ENCODE assay signal across 21 mouse cellular contexts in the genomic region with DNA sequence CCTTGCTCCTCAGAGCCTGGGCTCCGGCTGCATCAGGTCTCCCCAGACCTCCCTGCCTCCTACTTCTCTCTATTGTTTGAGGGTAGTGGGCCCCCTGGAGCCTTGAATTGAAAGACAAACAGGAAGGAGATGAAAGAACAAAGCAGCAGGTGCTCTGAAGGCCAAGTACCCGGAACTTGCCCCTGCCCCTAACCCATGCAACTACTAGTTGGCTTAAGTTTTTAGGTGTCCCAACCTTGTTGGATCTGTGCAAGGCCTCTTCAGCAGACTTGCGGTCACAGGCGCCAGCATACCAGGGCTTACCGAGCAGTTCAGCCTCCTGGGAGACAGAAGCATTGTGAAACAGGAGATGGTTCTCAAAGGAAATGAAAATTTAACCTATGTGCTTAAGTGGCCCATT. TPM values are rescaled to one million over a fixed set of nuclear protein-coding genes. Genes with fewer than 3 reads are reported as not detected.
DNase-seq lines count a peak whose midpoint lies in the region; ATAC-seq and TF ChIP-seq lines count a peak whose summit lies in the region.
"Had no signal": no experiment of that assay in that cellular context is flagged by ENCODE, and none has a peak within 500 bp of the region (broad histone marks: within the 10 kb centered on the region; RNA-seq: fewer than 3 reads in every experiment).

No protein-coding gene starts in this region.

- H3K4me2 ChIP-seq in liver, embryonic 12.5 days, result no peak overlapping the region
- H3K4me2 ChIP-seq: forebrain, embryonic 15.5 days; heart, embryonic 12.5 days; limb, embryonic 13.5 days; liver, embryonic 15.5 days; midbrain, embryonic 12.5 days had no signal

- peaks cover 3 to 10% of the 10 kb centered on the region in 2 experiments; a peak in 2 of 4 replicates for H3K4me1 ChIP-seq in ES-E14 (ENCODE audit: control insufficient read depth in 2 of 2, insufficient read depth in 2 of 2, low read length in 2 of 2, poor library complexity in 1 of 2)
- no peaks in the 10 kb centered on the region for H3K4me1 ChIP-seq in liver, embryonic 12.5 days
- no peaks in the 10 kb centered on the region for H3K4me1 ChIP-seq in lung, adult 2 months (ENCODE audit: control insufficient read depth, insufficient read depth, low read length)
- H3K4me1 ChIP-seq: forebrain, embryonic 15.5 days; limb, embryonic 13.5 days; liver, embryonic 15.5 days; midbrain, embryonic 12.5 days had no signal

- TF ChIP-seq CTCF in lung, adult 2 months (IDR thresholded peaks at IDR 0.05; ENCODE audit: insufficient read depth, low read length), result no peak

- no peaks in the 10 kb centered on the region for H3K36me3 ChIP-seq in ES-E14 (ENCODE audit: control insufficient read depth, insufficient read depth, low read length, poor library complexity, severe bottlenecking)
- H3K36me3 ChIP-seq in liver, embryonic 12.5 days, result no peaks in the 10 kb centered on the region
- H3K36me3 ChIP-seq: forebrain, embryonic 15.5 days; heart, embryonic 12.5 days; limb, embryonic 13.5 days; liver, embryonic 15.5 days; midbrain, embryonic 12.5 days had no signal

- no peak overlapping the region for H3K9ac ChIP-seq in ES-E14 (ENCODE audit: insufficient read depth, low read depth, low read length, poor library complexity, severe bottlenecking)
- H3K9ac ChIP-seq in liver, embryonic 12.5 days, result no peak overlapping the region
- H3K9ac ChIP-seq: forebrain, embryonic 15.5 days; heart, embryonic 12.5 days; limb, embryonic 13.5 days; liver, embryonic 15.5 days; midbrain, embryonic 12.5 days had no signal

- H3K27ac ChIP-seq in ES-E14 (ENCODE audit: insufficient read depth, low read depth, low read length, poor library complexity, severe bottlenecking), result peak overlapping the region; percentile 90
- no peak overlapping the region for H3K27ac ChIP-seq in liver, embryonic 12.5 days
- H3K27ac ChIP-seq: forebrain, embryonic 15.5 days; hindbrain, postnatal 0 days; limb, embryonic 13.5 days; liver, embryonic 15.5 days; midbrain, embryonic 12.5 days had no signal

- in situ Hi-C loops in ES-E14 (cut with MboI; ENCODE audit: low sequenced_read_pairs in 2 of 2, unreplicated experiment in 2 of 2), result no loop called here

- no peaks in the 10 kb centered on the region for H3K9me3 ChIP-seq in ES-E14 (ENCODE audit: control insufficient read depth, insufficient read depth, low read depth, low read length)
- H3K9me3 ChIP-seq in liver, embryonic 12.5 days (replicated peaks), result no peaks in the 10 kb centered on the region
- H3K9me3 ChIP-seq: forebrain, embryonic 15.5 days; heart, embryonic 12.5 days; liver, embryonic 15.5 days had no signal

- TF ChIP-seq POLR2A in lung, adult 2 months (IDR thresholded peaks at IDR 0.05; ENCODE audit: borderline replicate concordance, extremely low read depth, low read depth, low read length), result no peak

- no peaks in the 10 kb centered on the region for H3K27me3 ChIP-seq in liver, embryonic 12.5 days (replicated peaks)
- H3K27me3 ChIP-seq: forebrain, embryonic 15.5 days; heart, embryonic 12.5 days; limb, embryonic 13.5 days; liver, embryonic 15.5 days; midbrain, embryonic 12.5 days; Patski had no signal

- peak; percentile 5 for DNase-seq in CD4-positive helper T cell, adult 2 months (ENCODE audit: low read depth, low spot score)
- peak; percentile 69 for DNase-seq in ES-E14 (ENCODE audit: low read depth, low spot score)
- peak; percentile 55 to 57 for DNase-seq in thymus, postnatal 10 days (ENCODE audit: low spot score in 2 of 2)
- DNase-seq in lung, postnatal 36 days, result no peak
- no peak for DNase-seq in lung, adult 2 months
- DNase-seq: cerebellum, adult 2 months; heart, postnatal 36 days; kidney, adult 18-20 months; kidney, postnatal 25 days; layer of hippocampus, adult 9-11 months; lung, postnatal 10 days had no signal

- no peak overlapping the region for H3K4me3 ChIP-seq in ES-E14 (ENCODE audit: insufficient read depth in 1 of 2, low read depth in 1 of 2, low read length in 2 of 2, poor library complexity in 1 of 2, severe bottlenecking in 1 of 2)
- H3K4me3 ChIP-seq in liver, embryonic 12.5 days, result no peak overlapping the region
- H3K4me3 ChIP-seq in lung, adult 2 months (replicated peaks; ENCODE audit: extremely low read depth, low read depth, low read length), result no peak overlapping the region
- H3K4me3 ChIP-seq: erythroblast, embryonic 14.5 days; forebrain, embryonic 15.5 days; heart, embryonic 12.5 days; limb, embryonic 13.5 days; liver, embryonic 15.5 days; midbrain, embryonic 12.5 days had no signal

- peak; percentile 52; the same call in 1 of the 2 replicates for ATAC-seq in megakaryocyte, adult 5-6 weeks (ENCODE audit: poor library complexity, severe bottlenecking)
- ATAC-seq in liver, embryonic 12.5 days, result no peak
- ATAC-seq: forebrain, embryonic 15.5 days; hindbrain, postnatal 0 days; Patski had no signal

- 48% methylated on average over 5 of the region's 5 CpGs for WGBS in liver, embryonic 12.5 days (ENCODE audit: insufficient replicate concordance)
- 46% methylated on average over 5 of the region's 5 CpGs for WGBS in lung, adult 2 months

TF ChIP-seq in ES-E14, 5 proteins besides CTCF, POLR2A, EP300 and RAD21:
- TF ChIP-seq ZC3H11A (IDR thresholded peaks at IDR 0.05; ENCODE audit: borderline replicate concordance, low read depth, low read length) (no peak), CHD2 (IDR thresholded peaks at IDR 0.05; ENCODE audit: low read depth, low read length) (no peak), ZNF384 (IDR thresholded peaks at IDR 0.05; ENCODE audit: low read depth, low read length) (no peak), MAFK (IDR thresholded peaks at IDR 0.05; ENCODE audit: insufficient read depth, low read depth, low read length) (no peak), HCFC1 (IDR thresholded peaks at IDR 0.05; ENCODE audit: borderline replicate concordance, insufficient read depth, low read length) (no peak)

RNA-seq across cellular contexts. Expression of gene Zfp518a, which starts 41.5 kb away (rescaled TPM):
- 25.8 and 32.9 TPM in 2 replicates for total RNA-seq in ES-E14 (2012; rRNA removed)
- total RNA-seq in megakaryocyte, adult 5-6 weeks (2015), result 21.4 and 30.3 TPM in 2 replicates
- 24.7 and 31.4 TPM in 2 replicates for total RNA-seq in megakaryocyte, adult 5-6 weeks (2017)
- polyA plus RNA-seq in liver, embryonic 12.5 days (2016; fragmentation: Nextera tagmentation; extraction: Ambion mirVana), result 5.6 and 7.4 TPM in 2 replicates
- polyA plus RNA-seq in lung, adult 2 months (2012; rRNA removed), result 0.66 and 1.5 TPM in 2 replicates
- polyA plus RNA-seq: erythroblast, embryonic 14.5 days had no signal

RNA-seq across cellular contexts. Expression of gene Blnk, which starts 58.3 kb away (rescaled TPM):
- total RNA-seq in ES-E14 (2012; rRNA removed), result 0.90 and 1.7 TPM in 2 replicates
- total RNA-seq in megakaryocyte, adult 5-6 weeks (2015), result 3.0 and 3.4 TPM in 2 replicates
- total RNA-seq in megakaryocyte, adult 5-6 weeks (2017), result 1.9 and 2.4 TPM in 2 replicates
- 0.37 and 0.45 TPM in 2 replicates for polyA plus RNA-seq in liver, embryonic 12.5 days (2016; fragmentation: Nextera tagmentation; extraction: Ambion mirVana)
- 4.7 and 5.7 TPM in 2 replicates for polyA plus RNA-seq in lung, adult 2 months (2012; rRNA removed)
- polyA plus RNA-seq: erythroblast, embryonic 14.5 days had no signal

Comparison
In these comparisons a context has a peak if more than half of its experiments do, and no peak if none do; other contexts are left out.
1. DNase-seq: peak in CD4-positive helper T cell, adult 2 months (single experiment), ES-E14 (single experiment) and thymus, postnatal 10 days (2 of 2); none in lung, postnatal 36 days (single experiment) and lung, adult 2 months (single experiment).